Mouse (Mus musculus) liver, embryonic 14.5 days (tissue): ENCODE data around the gene Pafah1b3.

Experiments
- CTCF ChIP-seq: IDR thresholded peaks from 2 replicates; pipeline ENCODE4 v1.5.1; 2016; ENCODE audit warnings: antibody characterized with exemption, low read depth, control low read depth
- EP300 ChIP-seq: IDR thresholded peaks from 2 replicates; pipeline ENCODE4 v1.6.1; 2016; ENCODE audit warnings: antibody characterized with exemption, low read depth

DNA sequence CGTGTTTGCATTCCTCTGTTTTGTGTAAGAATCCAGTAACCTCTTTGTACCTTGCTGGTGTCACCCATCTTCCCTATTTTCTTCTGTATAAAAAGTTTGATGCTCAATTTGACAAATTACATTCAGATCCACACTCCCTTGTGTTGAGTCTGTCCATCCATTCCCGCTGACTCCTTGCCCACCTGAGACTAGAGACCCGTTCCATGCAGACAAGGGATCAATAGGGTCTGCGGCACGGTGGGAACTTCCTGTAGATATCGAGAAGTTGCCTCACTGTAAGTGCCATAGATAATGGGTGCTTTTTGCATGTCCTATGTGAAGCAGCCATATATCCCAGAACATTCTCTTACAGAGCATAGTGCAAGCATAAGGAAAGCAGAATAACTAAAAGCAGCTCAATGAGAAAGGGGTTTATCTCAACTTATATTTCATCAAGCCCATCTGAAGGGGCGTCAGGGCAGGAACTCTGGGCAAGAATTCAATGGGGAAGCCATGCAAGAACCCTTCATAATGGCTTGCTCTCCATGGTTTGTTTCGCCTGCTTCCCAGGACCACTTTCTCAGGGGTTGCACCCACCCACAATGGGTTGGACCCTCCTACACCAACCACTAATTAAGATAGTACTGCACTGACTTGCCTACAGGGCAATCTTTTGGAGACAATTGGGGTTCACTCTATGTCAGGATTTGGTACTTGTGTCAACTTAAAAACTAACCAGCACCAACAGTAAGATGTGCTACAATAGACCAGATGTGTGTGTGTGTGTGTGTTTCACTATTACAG, 31.4 kb downstream of the Pafah1b3 start:
- TF ChIP-seq CTCF (no peak), EP300 (no peak)
